Mouse (Mus musculus) limb, embryonic 13.5 days (tissue): ENCODE measurements around the gene Kcnj6. TPM values are rescaled to one million over a fixed set of nuclear protein-coding genes. Genes with fewer than 3 reads are reported as not detected.
A peak's percentile ranks its signal among the peaks of the same experiment; 100 is the strongest.

ENCODE experiments used
- ATAC-seq: fragments of 200-750 bp; cut with Nextera tagmentation; 2 replicates; pipeline ENCODE4 v1.8.0; 2017; ENCODE audit warnings: low read depth, moderate number of reproducible peaks, moderate TSS enrichment; ENCODE audit not compliant: low FRiP score
- H3K27ac ChIP-seq: fragments of 300-500 bp; sonication (generic); 2 replicates; pipeline ENCODE4 v1.5.1; 2015; ENCODE audit warnings: inconsistent platforms, mild to moderate bottlenecking, moderate library complexity
- H3K27me3 ChIP-seq: fragments of 300-500 bp; sonication (generic); 2 replicates; pipeline ENCODE4 v1.6.1; 2015; ENCODE audit warnings: mild to moderate bottlenecking, inconsistent platforms
- H3K36me3 ChIP-seq: fragments of 300-500 bp; sonication (generic); 2 replicates; pipeline ENCODE4 v1.6.1; 2015; ENCODE audit warnings: inconsistent platforms, mild to moderate bottlenecking, moderate library complexity
- H3K4me1 ChIP-seq: fragments of 300-500 bp; sonication (generic); 2 replicates; pipeline ENCODE4 v1.6.1; 2015; ENCODE audit warnings: inconsistent platforms
- H3K4me2 ChIP-seq: fragments of 300-500 bp; sonication (generic); replicated peaks from 2 replicates; pipeline ENCODE4 v1.6.1; 2015; ENCODE audit warnings: inconsistent platforms, mild to moderate bottlenecking, moderate library complexity
- H3K4me3 ChIP-seq: fragments of 300-500 bp; sonication (generic); 2 replicates; pipeline ENCODE4 v1.5.1; 2015; ENCODE audit warnings: moderate library complexity, mild to moderate bottlenecking, inconsistent platforms
- H3K9ac ChIP-seq: fragments of 300-500 bp; sonication (generic); 2 replicates; pipeline ENCODE4 v1.6.1; 2015; ENCODE audit warnings: mild to moderate bottlenecking, inconsistent platforms
- H3K9me3 ChIP-seq: fragments of 300-500 bp; sonication (generic); 2 replicates; pipeline ENCODE4 v1.6.1; 2016; ENCODE audit warnings: inconsistent platforms
- WGBS: fragments of 180-500 bp; shearing (Covaris S2); methylation state at CpG from one replicate; pipeline ENCODE4 v1.1.7; 2015; 5-methylcytosine and 5-hydroxymethylcytosine counted together
- polyA plus RNA-seq: library from polyadenylated mRNA; unstranded; fragments of >200 nt; fragmentation: Nextera tagmentation; extraction: Ambion mirVana; gene quantifications from 2 replicates; pipeline ENCODE4 v1.2.1, GENCODE M21; 2015

Gene Kcnj6
- polyA plus RNA-seq, 1 experiment from 2014 or later, result not detected

DNA sequence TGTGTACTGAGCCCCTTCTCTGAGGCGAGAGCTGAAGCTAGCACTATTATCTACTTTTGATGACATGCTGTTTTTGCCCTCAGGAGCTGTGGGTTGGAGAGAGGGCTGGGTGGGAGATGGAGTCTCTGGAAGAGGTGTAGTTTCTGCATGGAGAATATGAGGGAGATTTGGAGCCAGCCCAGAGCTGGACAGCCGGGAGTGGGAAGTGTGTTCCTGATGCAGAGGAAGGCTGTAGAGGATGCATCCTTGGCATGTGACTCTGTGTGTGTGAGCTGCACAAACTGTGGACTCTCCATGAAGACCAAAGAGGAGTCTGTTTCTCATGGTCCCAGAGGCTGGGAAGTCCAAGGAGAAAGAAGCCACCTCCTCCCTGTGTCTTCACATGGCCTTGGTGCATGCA lies 17.1 kb downstream of the Kcnj6 start:
- ATAC-seq, result no peak
- Histone ChIP-seq H3K4me2 (no peak overlapping the region), H3K9ac (no peak overlapping the region), H3K9me3 (no peaks in the 10 kb centered on the region), H3K36me3 (no peaks in the 10 kb centered on the region), H3K27ac (no peak overlapping the region), H3K4me3 (no peak overlapping the region), H3K4me1 (no peaks in the 10 kb centered on the region), H3K27me3 (no peaks in the 10 kb centered on the region)
- WGBS, result 80% methylated on average over 2 of the region's 2 CpGs

DNA sequence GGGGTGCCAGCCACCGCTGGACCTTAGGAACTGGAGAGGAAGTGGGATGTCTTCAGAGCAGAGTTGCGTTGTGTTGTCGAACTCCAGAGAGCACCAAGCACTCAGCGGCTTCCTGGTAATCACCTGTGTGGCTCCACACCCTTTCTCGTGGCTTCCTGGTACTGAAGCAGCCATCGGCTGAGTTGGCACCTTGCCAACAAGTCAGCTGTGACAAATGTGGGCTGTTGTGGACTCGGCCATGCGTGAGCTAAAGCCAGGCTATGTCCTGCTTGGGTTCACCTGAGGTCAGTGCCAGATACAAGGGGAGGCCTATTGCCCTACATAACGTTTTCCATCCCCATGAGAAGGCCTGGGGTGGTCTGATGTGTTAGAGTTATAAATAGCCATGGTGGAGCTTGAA lies 18.0 kb downstream of the Kcnj6 start:
- no peak overlapping the region for H3K9ac ChIP-seq
- H3K27me3 ChIP-seq, result no peaks in the 10 kb centered on the region
- ATAC-seq, result no peak
- H3K4me3 ChIP-seq, result no peak overlapping the region
- H3K9me3 ChIP-seq, result no peaks in the 10 kb centered on the region
- WGBS, result 73% methylated on average over 9 of the region's 9 CpGs
- no peak overlapping the region for H3K4me2 ChIP-seq
- H3K36me3 ChIP-seq, result no peaks in the 10 kb centered on the region
- H3K27ac ChIP-seq, result no peak overlapping the region
- no peaks in the 10 kb centered on the region for H3K4me1 ChIP-seq

DNA sequence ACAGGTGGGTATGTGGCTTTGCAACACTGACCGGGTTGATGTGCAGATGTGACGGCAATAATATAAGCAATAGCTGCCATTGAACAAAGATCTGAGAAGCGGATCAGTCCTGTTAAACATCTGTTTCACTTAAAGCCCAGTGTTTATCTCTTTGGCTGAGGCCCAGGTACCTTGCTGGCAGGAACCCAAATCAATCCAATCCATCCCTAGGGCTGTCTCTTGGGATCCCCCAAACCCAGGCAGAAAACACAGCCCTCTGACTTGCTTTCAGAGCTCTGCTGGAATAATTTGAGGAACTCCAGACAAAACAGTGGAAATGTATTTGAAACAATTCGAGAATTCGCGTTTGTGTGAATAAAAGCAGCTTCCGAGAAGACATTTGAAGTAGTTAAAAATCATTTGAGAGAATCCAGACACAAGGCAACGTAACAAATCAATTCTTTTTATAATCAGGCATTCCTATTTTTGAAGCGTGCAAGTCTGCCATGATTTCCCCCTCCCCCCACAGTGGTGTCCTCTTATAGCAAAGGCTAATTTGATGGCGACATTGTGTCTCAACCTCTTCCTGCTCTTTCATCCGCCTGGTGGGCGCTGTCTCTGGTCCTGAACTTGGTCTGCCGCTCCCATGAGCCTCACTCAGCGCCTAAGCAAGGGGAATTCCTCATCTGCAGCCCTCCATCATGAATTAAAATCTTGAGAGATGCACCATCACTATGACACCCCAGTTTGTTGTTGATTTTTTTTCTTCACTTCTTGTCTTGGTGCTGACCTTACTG lies 25.2 kb downstream of the Kcnj6 start:
- Histone ChIP-seq H3K27ac (no peak overlapping the region), H3K9me3 (no peaks in the 10 kb centered on the region), H3K9ac (no peak overlapping the region), H3K27me3 (no peaks in the 10 kb centered on the region), H3K4me3 (no peak overlapping the region), H3K4me2 (no peak overlapping the region), H3K4me1 (0 out of 2 replicates have a peak, but pooled peaks cover 4% of the 10 kb centered on the region), H3K36me3 (no peaks in the 10 kb centered on the region)
- WGBS, result 38% methylated on average over 14 of the region's 14 CpGs
- no peak for ATAC-seq

DNA sequence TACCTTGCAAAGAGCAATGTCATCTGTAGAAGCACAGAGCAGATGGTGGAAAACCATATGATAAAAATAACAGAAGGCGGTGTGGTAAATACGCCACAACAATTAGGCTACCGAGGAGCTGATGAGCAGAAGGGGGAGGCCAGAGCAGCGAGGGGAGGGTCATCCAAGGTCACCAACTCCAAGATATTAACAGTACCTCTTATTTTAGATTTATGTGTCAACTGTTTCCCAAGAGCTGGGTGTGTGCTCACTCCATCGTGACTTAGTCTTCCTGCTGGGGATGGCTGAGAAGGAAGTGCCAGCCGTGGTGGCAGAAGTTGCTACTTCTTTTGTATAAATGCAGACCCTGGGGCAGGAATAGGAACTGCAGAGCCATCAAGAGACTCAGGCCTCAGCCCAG lies 28.6 kb downstream of the Kcnj6 start:
- no peak for ATAC-seq
- Histone ChIP-seq H3K4me1 (0 out of 2 replicates have a peak, but pooled peaks cover 4% of the 10 kb centered on the region), H3K9me3 (no peaks in the 10 kb centered on the region), H3K27me3 (no peaks in the 10 kb centered on the region), H3K4me2 (no peak overlapping the region), H3K27ac (no peak overlapping the region), H3K9ac (no peak overlapping the region), H3K4me3 (no peak overlapping the region), H3K36me3 (no peaks in the 10 kb centered on the region)
- WGBS, result 69% methylated on average over 6 of the region's 6 CpGs

DNA sequence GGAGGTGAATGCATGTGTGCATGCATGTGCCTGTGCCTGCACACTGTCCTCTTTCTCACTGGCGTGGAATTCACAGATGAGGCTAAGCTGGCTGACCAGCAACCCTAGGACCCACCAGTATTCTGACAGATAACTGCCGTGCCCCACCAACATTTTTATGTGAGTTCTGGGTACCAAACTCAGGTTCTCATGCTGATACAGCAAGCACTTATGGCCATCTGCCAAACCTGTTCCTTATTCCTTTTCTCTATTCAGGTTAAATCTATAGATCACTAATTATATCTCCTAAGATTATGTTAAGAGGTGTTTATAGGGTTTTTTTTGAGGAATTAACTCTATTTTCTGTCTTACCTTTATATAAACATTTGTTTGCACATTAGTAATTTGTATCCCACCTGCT lies 29.0 kb downstream of the Kcnj6 start:
- no peak for ATAC-seq
- WGBS, result 79% methylated on average over 2 of the region's 2 CpGs

DNA sequence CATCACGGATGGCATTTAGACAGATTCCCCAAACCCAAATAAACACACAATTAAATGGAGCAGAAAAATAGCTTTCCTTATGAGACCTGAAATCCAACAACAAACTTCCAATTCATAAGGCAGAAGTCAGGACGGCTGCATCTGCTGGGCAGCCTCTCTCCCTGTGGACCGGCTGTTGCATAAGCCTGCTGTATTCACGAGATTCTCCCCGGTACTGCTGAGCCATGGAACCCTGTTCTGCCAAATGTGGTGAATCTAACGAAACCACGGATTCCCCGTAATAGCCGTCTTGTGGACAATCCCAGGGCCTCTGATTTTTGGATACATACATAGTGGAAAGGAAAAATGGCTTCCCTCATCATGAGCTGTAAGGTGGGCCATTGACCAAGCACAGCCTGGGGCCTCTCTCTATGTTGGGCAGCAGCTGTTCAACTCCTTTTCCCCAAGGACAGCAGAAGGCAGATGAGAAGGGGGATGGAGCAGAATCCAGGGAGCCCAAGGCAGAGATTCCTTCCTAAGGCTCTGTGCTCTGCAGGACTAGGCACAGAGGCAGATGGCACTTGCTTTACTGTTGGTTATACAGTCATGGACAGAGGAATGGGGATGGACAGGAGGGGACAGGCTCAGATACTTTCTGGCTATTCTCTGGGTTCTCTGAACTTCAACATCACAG lies 40.2 kb downstream of the Kcnj6 start:
- Histone ChIP-seq H3K9ac (no peak overlapping the region), H3K4me3 (no peak overlapping the region), H3K36me3 (no peaks in the 10 kb centered on the region), H3K4me1 (peaks cover 5% of the 10 kb centered on the region; the same call in 1 of the 2 replicates), H3K4me2 (no peak overlapping the region), H3K9me3 (no peaks in the 10 kb centered on the region), H3K27ac (no peak overlapping the region), H3K27me3 (no peaks in the 10 kb centered on the region)
- WGBS, result 86% methylated on average over 9 of the region's 9 CpGs
- no peak for ATAC-seq

More for the DNA sequence above, 29.0 kb downstream of the Kcnj6 start:
- 0 out of 2 replicates have a peak, but pooled peaks cover 4% of the 10 kb centered on the region for H3K4me1 ChIP-seq
- H3K36me3 ChIP-seq, result no peaks in the 10 kb centered on the region
- no peak overlapping the region for H3K9ac ChIP-seq
- H3K27me3 ChIP-seq, result no peaks in the 10 kb centered on the region
- no peak overlapping the region for H3K4me3 ChIP-seq
- H3K27ac ChIP-seq, result no peak overlapping the region
- H3K9me3 ChIP-seq, result no peaks in the 10 kb centered on the region
- H3K4me2 ChIP-seq, result no peak overlapping the region

DNA sequence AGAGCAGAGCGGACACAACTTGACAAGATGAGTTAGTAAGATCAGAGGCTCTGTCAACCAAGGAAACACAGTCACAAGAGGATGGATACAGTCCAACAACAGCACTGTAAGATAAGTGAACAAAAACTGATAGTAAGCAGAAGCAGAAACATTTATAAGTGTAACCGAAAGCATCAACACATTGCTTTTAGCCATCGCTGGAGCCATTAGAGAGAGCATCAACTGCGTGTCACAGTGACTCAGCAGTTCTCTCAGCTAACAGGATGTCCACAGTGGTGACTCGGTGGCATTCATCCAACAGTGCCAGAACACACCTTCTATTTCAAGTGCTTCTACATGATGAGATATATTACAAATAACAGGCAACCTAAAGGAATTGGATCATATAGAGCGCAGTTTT lies 41.1 kb downstream of the Kcnj6 start:
- WGBS, result 94% methylated on average over 6 of the region's 6 CpGs
- Histone ChIP-seq H3K27me3 (no peaks in the 10 kb centered on the region), H3K4me3 (no peak overlapping the region), H3K4me1 (peaks cover 5% of the 10 kb centered on the region; the same call in 1 of the 2 replicates), H3K27ac (no peak overlapping the region), H3K9me3 (no peaks in the 10 kb centered on the region), H3K36me3 (no peaks in the 10 kb centered on the region), H3K4me2 (no peak overlapping the region), H3K9ac (no peak overlapping the region)
- ATAC-seq, result no peak

DNA sequence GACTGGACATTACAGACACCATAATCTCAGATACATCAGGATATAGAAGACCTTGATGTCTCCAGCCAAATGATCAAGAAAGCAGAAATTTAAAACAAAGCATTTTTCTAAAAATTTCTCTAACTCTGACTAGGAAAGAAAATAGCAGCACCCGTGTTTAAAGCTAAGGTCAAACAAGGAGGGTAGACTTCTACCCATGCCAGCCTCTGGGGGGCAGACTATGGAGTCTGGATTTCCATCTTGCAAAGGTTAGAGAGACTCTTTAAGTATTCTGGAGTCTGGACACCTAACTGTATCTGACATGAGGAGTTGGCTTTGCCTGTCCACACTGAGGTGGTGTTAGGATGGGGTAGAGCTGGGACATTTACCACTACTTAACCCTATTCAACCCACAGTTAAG lies 44.2 kb downstream of the Kcnj6 start:
- H3K27ac ChIP-seq, result no peak overlapping the region
- 76% methylated on average over 1 of the region's 1 CpGs for WGBS
- H3K9me3 ChIP-seq, result no peaks in the 10 kb centered on the region
- H3K9ac ChIP-seq, result no peak overlapping the region
- no peak overlapping the region for H3K4me2 ChIP-seq
- H3K27me3 ChIP-seq, result no peaks in the 10 kb centered on the region
- H3K36me3 ChIP-seq, result no peaks in the 10 kb centered on the region
- no peaks in the 10 kb centered on the region for H3K4me1 ChIP-seq
- no peak overlapping the region for H3K4me3 ChIP-seq
- ATAC-seq, result no peak

DNA sequence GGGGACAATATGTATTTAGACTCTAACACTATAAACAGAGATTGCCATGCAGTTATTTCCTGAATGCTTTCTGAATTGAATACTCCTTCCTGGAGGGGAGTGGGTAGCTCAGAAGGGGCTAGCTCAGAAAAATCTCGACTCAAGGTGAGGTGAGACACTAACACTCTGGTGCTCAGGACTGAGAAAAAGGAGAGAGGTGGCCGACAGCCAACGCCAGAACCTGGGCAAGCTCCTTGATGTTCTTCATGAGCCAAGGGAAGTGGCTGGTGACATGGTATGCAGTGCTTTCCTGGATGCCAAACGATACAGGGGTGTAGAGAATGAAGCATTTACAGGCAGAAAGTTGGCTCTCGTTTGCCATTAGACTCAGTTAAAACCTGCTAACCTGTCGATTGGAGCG lies 48.3 kb downstream of the Kcnj6 start:
- Histone ChIP-seq H3K4me3 (no peak overlapping the region), H3K27me3 (no peaks in the 10 kb centered on the region), H3K9me3 (no peaks in the 10 kb centered on the region), H3K36me3 (no peaks in the 10 kb centered on the region), H3K4me2 (no peak overlapping the region), H3K4me1 (no peaks in the 10 kb centered on the region), H3K9ac (no peak overlapping the region), H3K27ac (no peak overlapping the region)
- 84% methylated on average over 7 of the region's 7 CpGs for WGBS
- ATAC-seq, result no peak

DNA sequence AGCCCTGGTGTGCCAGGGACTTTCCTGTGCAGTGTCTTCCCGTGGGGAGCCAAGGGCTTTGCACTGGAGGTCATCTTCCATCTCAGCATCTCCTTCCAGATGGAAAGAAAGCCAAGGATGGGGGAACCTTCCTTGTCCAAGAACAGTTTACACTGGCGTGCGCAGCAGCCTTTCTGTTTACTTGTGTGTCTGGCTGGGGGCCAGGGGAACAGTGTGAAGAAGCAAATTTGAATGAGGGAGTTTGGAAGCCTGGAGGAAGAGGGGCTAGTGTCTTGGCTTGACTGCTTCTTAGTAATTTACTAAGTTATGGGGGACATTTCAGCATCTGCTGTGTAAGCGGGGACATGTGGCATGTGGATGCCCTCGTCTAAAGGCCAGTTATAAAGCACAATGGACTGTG lies 50.7 kb downstream of the Kcnj6 start:
- Histone ChIP-seq H3K27me3 (no peaks in the 10 kb centered on the region), H3K4me1 (no peaks in the 10 kb centered on the region), H3K4me3 (no peak overlapping the region), H3K36me3 (no peaks in the 10 kb centered on the region), H3K4me2 (no peak overlapping the region), H3K9me3 (no peaks in the 10 kb centered on the region), H3K27ac (no peak overlapping the region), H3K9ac (no peak overlapping the region)
- WGBS, result 81% methylated on average over 5 of the region's 5 CpGs
- ATAC-seq, result no peak

DNA sequence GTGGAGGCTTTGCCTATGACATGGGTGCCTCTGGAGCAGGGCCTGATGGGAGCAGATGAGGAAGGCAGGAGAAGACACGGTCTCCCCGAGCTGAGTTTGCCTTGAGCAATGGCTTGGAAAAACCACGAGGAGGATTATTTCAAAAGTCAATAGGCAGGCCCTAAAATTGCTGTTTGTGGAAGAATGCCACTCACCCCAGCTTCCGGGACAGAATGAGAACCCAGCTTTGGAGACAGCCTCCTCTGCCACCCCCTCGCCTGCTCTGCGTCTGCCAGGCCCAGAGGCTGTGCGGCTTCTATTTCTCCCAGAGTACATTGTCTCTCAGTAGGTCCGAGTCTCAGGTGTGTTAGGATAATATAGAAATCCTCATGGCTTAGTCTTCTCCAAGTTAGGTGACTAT lies 64.8 kb downstream of the Kcnj6 start:
- H3K36me3 ChIP-seq, result no peaks in the 10 kb centered on the region
- no peaks in the 10 kb centered on the region for H3K27me3 ChIP-seq
- no peak overlapping the region for H3K4me2 ChIP-seq
- H3K27ac ChIP-seq, result no peak overlapping the region
- no peak overlapping the region for H3K9ac ChIP-seq
- no peak for ATAC-seq
- peaks cover 15% of the 10 kb centered on the region for H3K4me1 ChIP-seq
- H3K4me3 ChIP-seq, result no peak overlapping the region
- no peaks in the 10 kb centered on the region for H3K9me3 ChIP-seq
- 84% methylated on average over 8 of the region's 8 CpGs for WGBS

DNA sequence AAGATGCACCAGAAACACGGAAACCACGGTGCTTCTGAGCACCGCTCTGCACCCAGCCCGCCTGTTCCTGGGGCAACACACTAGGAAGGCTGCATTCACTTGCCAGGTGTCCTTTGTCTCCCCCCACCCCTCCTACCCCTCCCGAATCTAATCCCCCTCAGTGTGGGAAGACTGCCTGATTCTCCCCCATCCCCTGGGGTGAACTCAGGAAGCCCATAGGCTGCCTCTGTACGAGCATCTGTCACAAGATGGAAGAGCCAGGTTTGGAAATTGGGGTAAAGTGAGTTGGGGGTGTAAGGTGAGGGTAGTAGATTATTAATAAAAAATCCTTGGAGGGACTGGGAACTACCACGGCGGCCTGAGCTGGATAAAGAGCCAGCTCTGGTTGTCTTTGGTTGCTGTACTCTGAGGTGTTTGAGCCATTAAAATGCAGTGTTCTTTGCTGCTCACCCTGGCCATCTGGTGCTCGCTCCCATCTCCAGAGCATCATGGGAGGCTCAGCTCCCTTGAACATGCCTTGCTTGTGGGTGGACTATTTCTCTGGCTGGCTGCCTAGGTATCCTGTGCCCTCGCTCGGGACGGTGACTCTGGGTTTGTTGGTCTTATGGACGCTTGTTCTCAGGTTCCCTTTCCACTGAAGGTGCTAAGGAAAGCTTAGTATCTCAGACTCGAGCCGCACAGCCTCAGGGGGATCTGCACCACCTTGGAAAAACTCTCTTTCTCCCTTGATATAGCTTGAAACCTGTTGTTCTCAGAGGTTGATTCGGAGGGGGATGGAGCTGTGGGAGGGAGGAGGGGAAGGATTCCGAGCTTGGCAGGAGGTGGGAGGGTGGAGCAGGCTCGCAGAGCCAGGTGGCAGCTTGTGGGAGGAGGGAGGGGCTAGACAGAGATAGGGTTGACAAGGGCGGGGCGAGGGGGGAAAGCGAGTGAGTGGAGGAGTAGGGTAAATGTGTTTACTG lies 65.9 kb downstream of the Kcnj6 start:
- Histone ChIP-seq H3K9me3 (no peaks in the 10 kb centered on the region), H3K36me3 (no peaks in the 10 kb centered on the region), H3K4me1 (peaks cover 15% of the 10 kb centered on the region), H3K27ac (no peak overlapping the region), H3K27me3 (no peaks in the 10 kb centered on the region), H3K9ac (peak overlapping the region; percentile 39), H3K4me3 (peak overlapping the region; percentile 8; the same call in 1 of the 2 replicates), H3K4me2 (peak overlapping the region; percentile 52)
- no peak for ATAC-seq
- WGBS, result 6% methylated on average over 21 of the region's 21 CpGs
